Mouse (Mus musculus): ENCODE results near the gene Tma16. TPM values are rescaled to one million over a fixed set of nuclear protein-coding genes. Genes with fewer than 3 reads are reported as not detected.

Gene Tma16
- total RNA-seq (2021): 1 to 10 TPM; 3.7 to 3.9 TPM
- 1.6 and 2.2 TPM in 2 replicates for polyA plus RNA-seq (2012; rRNA removed)
- long read RNA-seq, full-length matches to known transcripts: 10 of 11 reads
- long read RNA-seq, partial matches to known transcripts: 0 of 11 reads
- long read RNA-seq, other reads (novel, unspliced or antisense): 1 of 11 reads

DNA sequence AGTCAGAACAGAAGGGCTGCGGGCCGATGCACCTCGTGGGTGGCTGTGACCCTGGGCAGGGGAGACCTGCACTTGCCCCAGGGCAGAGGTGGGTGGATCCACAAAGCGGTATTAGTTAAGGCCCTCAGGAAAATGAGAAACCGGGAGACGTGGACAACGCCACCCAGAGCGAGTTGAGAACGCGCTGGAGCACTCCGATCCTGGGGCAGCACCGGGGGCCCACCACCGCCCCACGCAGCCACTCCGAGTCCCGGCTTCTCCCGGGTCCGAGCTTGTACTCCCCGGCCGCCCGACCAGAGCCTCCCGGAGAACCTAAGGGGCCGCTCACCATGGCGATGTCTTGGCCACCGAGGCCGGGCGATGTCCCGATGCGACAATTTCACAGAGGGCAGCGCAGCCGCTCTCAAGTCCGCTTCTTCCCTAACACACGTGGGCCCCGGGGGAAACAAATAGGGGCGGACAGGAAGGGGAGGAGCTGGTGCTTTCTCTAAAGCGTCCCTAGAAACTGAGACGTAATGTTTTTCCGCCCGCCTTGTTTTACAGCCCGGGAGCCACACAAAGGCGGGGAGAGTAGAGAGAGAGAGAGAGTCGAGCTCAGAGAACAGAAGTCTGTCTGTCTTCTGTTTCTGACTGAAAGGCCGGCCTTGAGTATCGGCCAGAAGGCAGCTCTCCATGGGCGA lies at the start of gene Tma16:
Gene Tma16, minus strand, starts transcription at position 447 of the 680 bp plus-strand sequence.
- H3K36me3 ChIP-seq (ENCODE audit: control insufficient read depth, insufficient read depth, low read length): no peaks in the 10 kb centered on the region
- H3K4me3 ChIP-seq: peak within 1 kb of the TSS; percentile 80
- no peak for TF ChIP-seq CTCF (IDR thresholded peaks at IDR 0.05)
- TF ChIP-seq EP300 (IDR thresholded peaks at IDR 0.05; ENCODE audit: insufficient read depth, low read depth, low read length): peak; percentile 39; the same call in 1 of the 2 replicates
- TF ChIP-seq POLR2A (IDR thresholded peaks at IDR 0.05; ENCODE audit: insufficient read depth, low read depth, low read length): peak; percentile 51
- no peaks in the 10 kb centered on the region for H3K27me3 ChIP-seq (ENCODE audit: control insufficient read depth, insufficient read depth, low read length)
- H3K27ac ChIP-seq: peak within 1 kb of the TSS; percentile 65
- peak within 1 kb of the TSS; percentile 78 for H3K9ac ChIP-seq (ENCODE audit: low read depth, low read length)
- intact Hi-C loops (cut with DNase I): loop anchor here (5.0 kb wide), 1 partner anchor 376 kb away; the partner anchor contains the start of gene Naf1
- WGBS: under 1% methylated on average over 45 of the region's 45 CpGs
- DNase-seq: peak; percentile 76 to 86
- H3K79me2 ChIP-seq (replicated peaks; ENCODE audit: control insufficient read depth, insufficient read depth, low read length): no peaks in the 10 kb centered on the region
- no peaks in the 10 kb centered on the region for H3K4me1 ChIP-seq (ENCODE audit: control insufficient read depth, insufficient read depth, low read length)

DNA sequence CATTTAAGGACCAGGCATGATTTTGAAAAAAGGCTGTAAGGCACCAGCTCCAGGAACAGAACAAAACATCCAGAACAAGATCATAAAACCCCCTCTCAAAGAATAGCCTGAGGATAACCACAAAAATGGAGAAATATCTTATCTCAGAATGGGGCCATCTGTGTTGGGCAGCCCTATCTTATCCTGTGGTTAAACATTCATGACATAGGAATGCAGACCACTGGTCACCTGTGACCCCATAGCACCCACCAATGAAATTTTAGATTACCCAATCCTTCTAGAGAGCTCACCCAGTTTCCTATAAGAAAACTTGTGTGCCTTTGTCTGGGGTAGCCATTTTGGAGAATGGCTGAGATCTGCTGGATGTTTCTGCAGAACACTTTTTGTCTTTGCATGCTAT lies 34.2 kb upstream of the Tma16 start:
- DNase-seq: no peak
- Histone ChIP-seq H3K79me2 (replicated peaks; ENCODE audit: control insufficient read depth, insufficient read depth, low read length) (no peaks in the 10 kb centered on the region), H3K4me1 (ENCODE audit: control insufficient read depth, insufficient read depth, low read length) (no peaks in the 10 kb centered on the region), H3K9ac (ENCODE audit: low read depth, low read length) (no peak overlapping the region), H3K27me3 (ENCODE audit: control insufficient read depth, insufficient read depth, low read length) (no peaks in the 10 kb centered on the region), H3K27ac (no peak overlapping the region), H3K36me3 (ENCODE audit: control insufficient read depth, insufficient read depth, low read length) (no peaks in the 10 kb centered on the region), H3K4me3 (no peak overlapping the region)
- TF ChIP-seq EP300 (IDR thresholded peaks at IDR 0.05; ENCODE audit: insufficient read depth, low read depth, low read length) (no peak), POLR2A (IDR thresholded peaks at IDR 0.05; ENCODE audit: insufficient read depth, low read depth, low read length) (no peak), CTCF (IDR thresholded peaks at IDR 0.05) (no peak)
- intact Hi-C loops (cut with DNase I): no loop called here

DNA sequence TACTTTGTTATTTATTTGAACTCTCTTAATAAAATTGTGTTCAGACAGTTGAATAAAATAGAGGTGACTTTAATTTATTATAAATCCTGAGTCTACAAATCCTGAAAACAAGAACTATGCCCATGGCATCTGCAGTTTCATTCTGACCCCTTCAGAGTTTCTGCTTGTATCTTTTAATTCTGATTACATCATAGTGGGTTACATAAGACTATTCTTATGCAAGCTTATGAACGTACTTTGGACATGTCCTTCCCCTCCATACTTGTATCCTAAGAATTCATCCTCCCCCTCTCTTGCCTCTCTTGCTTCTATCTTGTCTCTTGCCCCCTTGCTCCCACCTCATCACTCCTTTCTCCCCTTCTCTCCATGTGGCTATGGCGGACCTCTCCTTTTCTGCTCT lies 32.8 kb upstream of the Tma16 start:
- Histone ChIP-seq H3K36me3 (ENCODE audit: control insufficient read depth, insufficient read depth, low read length) (no peaks in the 10 kb centered on the region), H3K4me1 (ENCODE audit: control insufficient read depth, insufficient read depth, low read length) (no peaks in the 10 kb centered on the region), H3K79me2 (replicated peaks; ENCODE audit: control insufficient read depth, insufficient read depth, low read length) (no peaks in the 10 kb centered on the region), H3K27me3 (ENCODE audit: control insufficient read depth, insufficient read depth, low read length) (no peaks in the 10 kb centered on the region), H3K4me3 (no peak overlapping the region), H3K9ac (ENCODE audit: low read depth, low read length) (no peak overlapping the region), H3K27ac (no peak overlapping the region)
- intact Hi-C loops (cut with DNase I): no loop called here
- no peak for DNase-seq
- no peak for TF ChIP-seq EP300 (IDR thresholded peaks at IDR 0.05; ENCODE audit: insufficient read depth, low read depth, low read length)
- no peak for TF ChIP-seq POLR2A (IDR thresholded peaks at IDR 0.05; ENCODE audit: insufficient read depth, low read depth, low read length)
- no peak for TF ChIP-seq CTCF (IDR thresholded peaks at IDR 0.05)
- WGBS: 70% methylated on average over 2 of the region's 2 CpGs

DNA sequence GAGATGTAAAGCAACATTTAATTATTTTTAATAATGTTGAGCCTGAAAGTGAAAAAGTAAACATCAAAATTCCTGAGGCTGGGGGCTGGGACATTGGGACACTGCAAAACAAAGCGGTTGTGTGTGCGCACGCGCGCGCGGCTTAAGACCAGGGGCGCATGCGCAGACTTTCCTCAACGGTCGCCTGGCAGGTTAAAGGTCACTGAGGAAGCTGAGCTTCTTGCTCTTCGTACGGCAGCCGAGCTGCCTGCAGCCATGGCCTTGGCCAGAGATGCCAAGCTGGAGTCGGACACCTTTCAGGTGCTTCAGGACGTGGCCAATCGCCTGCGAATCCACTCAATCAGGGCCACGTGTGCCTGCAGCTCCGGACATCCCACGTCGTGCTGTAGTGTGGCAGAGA lies 25.2 kb upstream of the Tma16 start, which contains the start of gene Tktl2:
Gene Tktl2, plus strand, starts transcription at position 220 of the 400 bp plus-strand sequence.
- Histone ChIP-seq H3K27me3 (ENCODE audit: control insufficient read depth, insufficient read depth, low read length) (no peaks in the 10 kb centered on the region), H3K9ac (ENCODE audit: low read depth, low read length) (no peak within 1 kb of the TSS), H3K4me1 (ENCODE audit: control insufficient read depth, insufficient read depth, low read length) (no peaks in the 10 kb centered on the region), H3K36me3 (ENCODE audit: control insufficient read depth, insufficient read depth, low read length) (no peaks in the 10 kb centered on the region), H3K4me3 (no peak within 1 kb of the TSS), H3K27ac (no peak within 1 kb of the TSS), H3K79me2 (replicated peaks; ENCODE audit: control insufficient read depth, insufficient read depth, low read length) (no peaks in the 10 kb centered on the region)
- TF ChIP-seq CTCF (IDR thresholded peaks at IDR 0.05): no peak
- 94% methylated on average over 22 of the region's 22 CpGs for WGBS
- no peak for DNase-seq
- intact Hi-C loops (cut with DNase I): no loop called here

DNA sequence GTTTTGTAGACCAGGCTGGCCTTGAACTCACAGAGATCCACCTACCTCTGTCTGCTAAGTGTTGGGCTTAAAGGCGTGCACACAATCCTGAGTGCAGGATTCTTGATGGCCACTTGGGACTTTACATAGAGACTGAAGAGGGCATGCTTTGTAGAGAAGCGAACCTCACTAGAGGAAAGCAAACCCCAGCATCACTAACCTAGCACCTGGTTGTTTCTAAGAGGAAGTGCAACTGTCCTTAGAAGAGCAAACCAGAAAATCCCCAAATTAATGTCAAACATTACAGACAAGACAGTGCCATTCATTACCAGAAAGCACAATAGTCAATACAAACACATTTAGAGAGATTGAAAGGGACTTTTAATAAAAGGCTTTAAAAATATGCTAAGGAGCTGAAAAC lies 17.1 kb upstream of the Tma16 start:
- intact Hi-C loops (cut with DNase I): no loop called here
- no peak for DNase-seq
- H3K4me3 ChIP-seq: no peak overlapping the region
- H3K79me2 ChIP-seq (replicated peaks; ENCODE audit: control insufficient read depth, insufficient read depth, low read length): no peaks in the 10 kb centered on the region
- no peak overlapping the region for H3K9ac ChIP-seq (ENCODE audit: low read depth, low read length)
- no peaks in the 10 kb centered on the region for H3K4me1 ChIP-seq (ENCODE audit: control insufficient read depth, insufficient read depth, low read length)
- 63% methylated on average over 2 of the region's 2 CpGs for WGBS
- no peaks in the 10 kb centered on the region for H3K27me3 ChIP-seq (ENCODE audit: control insufficient read depth, insufficient read depth, low read length)
- H3K36me3 ChIP-seq (ENCODE audit: control insufficient read depth, insufficient read depth, low read length): no peaks in the 10 kb centered on the region
- no peak overlapping the region for H3K27ac ChIP-seq
- TF ChIP-seq POLR2A (IDR thresholded peaks at IDR 0.05; ENCODE audit: insufficient read depth, low read depth, low read length) (no peak), EP300 (IDR thresholded peaks at IDR 0.05; ENCODE audit: insufficient read depth, low read depth, low read length) (no peak), CTCF (IDR thresholded peaks at IDR 0.05) (no peak)

DNA sequence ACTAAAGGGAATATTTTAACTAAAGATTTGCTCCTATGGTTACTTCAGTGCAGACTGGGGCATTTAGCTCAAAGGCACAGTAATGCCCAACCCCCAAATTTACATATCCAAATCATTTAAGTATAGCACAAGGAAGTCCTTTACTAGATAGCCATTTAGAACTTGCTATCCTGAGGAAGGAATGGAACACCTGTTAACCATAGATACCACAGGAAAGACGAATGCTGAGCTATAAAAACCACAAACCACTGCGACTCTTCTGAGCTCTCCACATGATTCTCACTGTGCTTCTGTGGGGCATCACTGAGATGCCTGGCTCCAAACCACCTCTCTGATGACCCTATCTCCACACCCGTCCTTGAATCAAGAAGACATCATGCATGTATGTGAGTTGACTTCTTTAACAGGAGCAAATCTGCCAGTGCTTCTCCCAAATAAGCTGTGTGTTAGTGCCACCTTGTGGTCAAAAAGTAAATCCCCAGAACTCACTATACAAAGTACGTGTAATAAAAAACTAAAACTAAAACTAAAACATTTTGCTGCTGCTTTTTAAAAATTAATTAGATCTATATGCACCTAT lies 10.8 kb upstream of the Tma16 start:
- no peak for DNase-seq
- 29% methylated on average over 4 of the region's 4 CpGs for WGBS
- no peaks in the 10 kb centered on the region for H3K4me1 ChIP-seq (ENCODE audit: control insufficient read depth, insufficient read depth, low read length)

More for the DNA sequence above, 10.8 kb upstream of the Tma16 start:
- Histone ChIP-seq H3K4me3 (no peak overlapping the region), H3K9ac (ENCODE audit: low read depth, low read length) (no peak overlapping the region), H3K27me3 (ENCODE audit: control insufficient read depth, insufficient read depth, low read length) (no peaks in the 10 kb centered on the region), H3K36me3 (ENCODE audit: control insufficient read depth, insufficient read depth, low read length) (no peaks in the 10 kb centered on the region), H3K79me2 (replicated peaks; ENCODE audit: control insufficient read depth, insufficient read depth, low read length) (no peaks in the 10 kb centered on the region), H3K27ac (no peak overlapping the region)
- intact Hi-C loops (cut with DNase I): loop anchor here (10.0 kb wide), 1 partner anchor 908 kb away; no protein-coding TSS in a partner anchor
- peak; percentile 82 for TF ChIP-seq CTCF (IDR thresholded peaks at IDR 0.05)
- TF ChIP-seq POLR2A (IDR thresholded peaks at IDR 0.05; ENCODE audit: insufficient read depth, low read depth, low read length): no peak

Data from heart, adult 2 months (tissue).